Mouse (Mus musculus) E14TG2a.4 (cell line): Measurements from ENCODE around the gene Serpinb1a.

Source experiments
- CTCF ChIP-seq: conservative IDR thresholded peaks from 2 replicates; pipeline ENCODE4 v1.5.1; 2014; ENCODE audit warnings: low read length
- NANOG ChIP-seq: IDR thresholded peaks from 2 replicates; pipeline ENCODE4 v1.6.1; 2014; ENCODE audit warnings: borderline replicate concordance, low read length, mixed read lengths
- POU5F1 ChIP-seq: IDR thresholded peaks from 2 replicates; pipeline ENCODE4 v1.6.1; 2014; ENCODE audit warnings: low read length, borderline replicate concordance

DNA sequence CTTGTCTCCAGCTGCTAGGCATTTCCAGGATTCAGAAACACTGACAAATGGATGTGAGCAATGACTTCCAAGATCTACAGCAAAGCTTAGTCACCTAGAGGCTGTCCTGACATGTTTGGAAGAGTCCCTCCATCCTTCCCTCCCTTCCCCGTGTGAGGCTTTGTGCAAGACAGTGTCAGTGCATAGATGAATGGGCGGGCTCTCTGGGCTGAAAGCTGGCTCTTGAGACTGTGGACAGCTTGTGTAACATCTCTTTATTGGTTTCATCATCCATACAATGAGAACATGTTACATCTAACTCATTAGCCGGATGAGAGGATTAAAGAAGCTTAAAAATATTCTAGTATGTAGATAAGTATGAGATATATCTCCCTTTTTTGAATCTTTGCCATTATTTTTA lies 18.2 kb downstream of the Serpinb1a start:
- TF ChIP-seq CTCF (no peak), POU5F1 (no peak), NANOG (no peak)
